Mouse (Mus musculus): ENCODE results near the gene Hspa1b. TPM values are rescaled to one million over a fixed set of nuclear protein-coding genes. Genes with fewer than 3 reads are reported as not detected.
A peak's percentile ranks its signal among the peaks of the same experiment; 100 is the strongest.
"Not testable (repeated sequence)": the region's sequence is repeated elsewhere in the genome, so short reads cannot be mapped to it uniquely, and the experiment has no call there.

The Hspa1b gene
- total RNA-seq, 2 experiments from 2014 or later: 17.0 to 23.5 TPM

DNA sequence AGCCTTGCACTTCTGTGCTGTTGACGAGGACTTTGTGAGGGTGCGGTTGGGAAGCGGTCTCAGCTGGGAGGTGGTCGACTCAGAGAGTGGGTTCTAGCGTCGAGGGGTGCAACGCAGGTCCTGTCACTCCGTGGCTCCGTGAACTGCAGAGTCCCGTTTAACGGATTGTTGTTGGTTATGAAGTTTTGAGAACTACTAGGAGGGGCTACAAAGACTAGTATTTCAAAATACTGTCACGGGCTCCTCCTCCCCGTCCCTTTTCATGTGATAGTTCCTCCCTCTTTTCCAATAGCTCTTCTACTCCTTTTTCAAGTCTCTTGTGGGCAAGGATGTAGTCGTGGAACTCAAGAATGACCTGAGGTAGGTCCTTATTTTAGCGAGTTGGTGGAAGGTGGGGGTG is 23.3 kb upstream of the Hspa1b start:
- no peak for DNase-seq (ENCODE audit: extremely low spot score in 1 of 2, low spot score in 1 of 2)

- DNase-seq (ENCODE audit: extremely low spot score in 1 of 2, low spot score in 1 of 2): peak; percentile 78 to 98
Observed at GRCm38 (mm10) chr17:34981690-34982180, 22.7 kb upstream of the Hspa1b start, which contains the start of gene Lsm2. Gene Lsm2, plus strand, starts transcription at chr17:34981862.

DNA sequence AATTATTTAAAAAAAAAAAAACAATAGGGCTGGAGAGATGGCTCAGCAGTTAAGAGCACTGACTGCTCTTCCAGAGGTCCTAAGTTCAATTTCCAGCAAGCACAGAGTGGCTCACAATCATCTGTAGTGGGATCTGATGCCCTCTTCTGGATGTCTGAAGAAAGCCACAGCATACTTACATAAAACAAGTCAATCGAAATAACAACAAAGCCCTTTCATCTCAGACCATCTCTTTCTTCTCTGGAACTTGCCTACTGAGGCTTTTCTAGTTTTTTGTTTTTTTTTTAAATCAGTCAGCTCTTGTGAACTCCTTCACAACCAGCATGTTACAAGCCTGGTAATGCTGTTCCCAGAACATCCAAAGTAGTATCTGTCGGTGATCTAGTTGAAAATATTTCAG is 21.6 kb upstream of the Hspa1b start:
- no peak for DNase-seq (ENCODE audit: extremely low spot score in 1 of 2, low spot score in 1 of 2)

GRCm38 (mm10) chr17:34979631-34980030 is 20.6 kb upstream of the Hspa1b start:
- DNase-seq (ENCODE audit: extremely low spot score in 1 of 2, low spot score in 1 of 2): no peak

GRCm38 (mm10) chr17:34978239-34978638 is 19.2 kb upstream of the Hspa1b start:
- no peak for DNase-seq (ENCODE audit: extremely low spot score in 1 of 2, low spot score in 1 of 2)

DNA sequence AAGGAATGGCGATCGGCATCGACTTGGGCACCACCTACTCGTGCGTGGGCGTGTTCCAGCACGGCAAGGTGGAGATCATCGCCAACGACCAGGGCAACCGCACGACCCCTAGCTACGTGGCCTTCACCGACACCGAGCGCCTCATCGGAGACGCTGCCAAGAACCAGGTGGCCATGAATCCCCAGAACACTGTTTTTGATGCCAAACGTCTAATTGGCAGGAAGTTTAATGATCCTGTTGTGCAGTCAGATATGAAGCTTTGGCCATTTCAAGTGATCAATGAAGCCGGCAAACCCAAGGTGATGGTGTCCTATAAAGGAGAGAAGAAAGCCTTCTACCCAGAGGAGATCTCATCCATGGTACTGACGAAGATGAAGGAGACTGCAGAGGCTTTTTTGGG is 18.0 kb upstream of the Hspa1b start:
- no peak for DNase-seq (ENCODE audit: extremely low spot score in 1 of 2, low spot score in 1 of 2)

DNA sequence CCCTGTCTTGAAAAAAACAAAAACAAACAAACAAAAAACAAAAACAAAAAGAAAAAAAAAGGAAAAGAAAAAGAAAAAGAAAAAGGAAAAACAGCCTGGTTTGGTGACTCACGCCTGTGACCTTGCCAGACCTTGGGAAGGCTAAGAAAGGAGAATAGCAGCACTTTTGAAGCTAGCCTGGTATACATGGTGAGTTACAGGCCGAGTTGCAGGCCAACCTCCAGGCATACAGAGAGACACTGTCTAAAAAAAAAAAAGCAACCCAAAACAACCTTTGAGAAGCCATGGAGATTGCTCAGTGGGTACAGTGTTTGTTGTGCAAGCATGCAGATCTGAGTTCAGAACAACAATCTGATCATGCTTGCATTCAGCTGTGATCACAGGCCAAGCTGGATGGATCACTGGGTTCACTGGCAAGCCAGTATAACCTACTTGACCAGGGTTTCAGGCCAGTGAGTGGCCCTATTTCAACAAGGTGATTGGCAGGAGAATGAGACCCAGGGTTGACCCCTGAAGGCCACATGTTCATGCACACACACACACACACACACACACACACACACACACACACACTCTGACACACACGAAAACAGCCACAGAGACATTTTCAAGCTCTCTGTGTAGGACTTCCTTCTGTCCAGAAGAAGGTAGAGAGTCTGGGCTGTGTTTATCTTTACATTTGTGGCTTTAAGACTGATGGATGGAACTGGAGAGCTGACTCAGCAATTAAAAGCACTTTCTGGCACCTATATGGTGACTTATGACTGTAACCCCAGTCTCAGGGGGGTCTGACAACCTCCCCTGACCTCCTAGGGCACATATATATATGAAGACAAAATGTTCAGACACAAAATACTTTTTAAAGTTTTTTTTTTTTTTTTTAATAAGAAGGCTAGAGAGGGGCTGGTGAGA is 16.8 kb upstream of the Hspa1b start:
- no peak for DNase-seq (ENCODE audit: extremely low spot score in 1 of 2, low spot score in 1 of 2)

DNA sequence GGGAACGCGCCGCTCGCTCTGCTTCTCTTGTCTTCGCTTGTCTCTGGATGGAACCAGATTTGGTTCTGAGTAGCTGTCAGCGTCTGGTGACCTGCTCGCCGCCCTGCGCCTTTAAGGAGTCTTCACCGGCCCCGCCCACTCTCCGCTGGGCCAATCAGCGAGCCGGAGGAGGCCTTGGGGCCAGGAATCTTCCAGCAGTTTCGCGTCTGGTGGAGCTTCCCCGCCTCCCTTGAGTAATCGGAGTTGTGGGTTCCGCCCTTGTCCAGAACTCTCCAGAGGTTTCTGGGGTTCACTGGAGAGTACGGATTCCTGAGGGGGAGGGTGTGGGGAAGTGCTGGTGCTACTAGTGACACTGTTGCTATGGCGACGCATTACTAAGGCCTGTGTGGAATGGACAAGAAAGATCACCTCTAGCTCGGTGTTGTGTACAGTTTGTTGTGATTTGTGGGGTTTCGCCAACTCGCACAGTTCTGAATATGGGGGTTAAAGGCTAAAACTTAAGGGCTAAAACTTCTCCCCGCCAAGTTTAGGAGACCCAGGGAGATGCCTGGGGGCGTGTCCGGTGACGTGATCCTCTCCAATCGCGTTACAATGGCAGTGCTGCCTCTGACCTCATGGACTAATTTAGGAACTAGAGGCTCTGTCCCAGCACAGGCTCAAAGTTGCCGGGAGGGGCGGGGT is 13.2 kb upstream of the Hspa1b start, which contains the start of the genes Hspa1a and Hspa1l:
Gene Hspa1a (minus strand): TSS at position 88 of the 681 bp plus-strand sequence.
Gene Hspa1l (plus strand): TSS at position 635 of the 681 bp plus-strand sequence.
- DNase-seq (ENCODE audit: extremely low spot score in 1 of 2, low spot score in 1 of 2): peak; percentile 49 to 53

DNA sequence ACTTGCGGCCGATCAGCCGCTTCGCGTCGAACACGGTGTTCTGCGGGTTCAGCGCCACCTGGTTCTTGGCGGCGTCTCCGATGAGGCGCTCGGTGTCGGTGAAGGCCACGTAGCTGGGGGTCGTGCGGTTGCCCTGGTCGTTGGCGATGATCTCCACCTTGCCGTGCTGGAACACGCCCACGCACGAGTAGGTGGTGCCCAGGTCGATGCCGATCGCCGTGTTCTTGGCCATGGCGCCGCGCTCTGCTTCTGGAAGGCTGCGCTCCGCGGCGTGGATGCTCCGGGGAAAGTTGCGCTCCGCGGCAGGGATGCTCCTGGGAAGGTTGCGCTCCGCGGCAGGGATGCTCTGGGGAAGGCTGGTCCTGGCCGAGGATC is 12.6 kb upstream of the Hspa1b start:
- not testable (repeated sequence) for DNase-seq (ENCODE audit: extremely low spot score in 1 of 2, low spot score in 1 of 2)

DNA sequence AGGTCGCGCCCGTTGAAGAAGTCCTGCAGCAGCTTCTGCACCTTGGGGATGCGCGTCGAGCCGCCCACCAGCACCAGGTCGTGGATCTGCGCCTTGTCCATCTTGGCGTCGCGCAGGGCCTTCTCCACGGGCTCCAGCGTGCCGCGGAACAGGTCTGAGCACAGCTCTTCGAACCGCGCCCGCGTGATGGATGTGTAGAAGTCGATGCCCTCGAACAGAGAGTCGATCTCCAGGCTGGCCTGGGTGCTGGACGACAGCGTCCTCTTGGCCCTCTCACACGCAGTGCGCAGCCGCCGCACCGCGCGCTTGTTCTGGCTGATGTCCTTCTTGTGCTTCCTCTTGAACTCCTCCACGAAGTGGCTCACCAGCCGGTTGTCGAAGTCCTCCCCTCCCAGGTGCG is 11.8 kb upstream of the Hspa1b start:
- not testable (repeated sequence) for DNase-seq (ENCODE audit: extremely low spot score in 1 of 2, low spot score in 1 of 2)

DNA sequence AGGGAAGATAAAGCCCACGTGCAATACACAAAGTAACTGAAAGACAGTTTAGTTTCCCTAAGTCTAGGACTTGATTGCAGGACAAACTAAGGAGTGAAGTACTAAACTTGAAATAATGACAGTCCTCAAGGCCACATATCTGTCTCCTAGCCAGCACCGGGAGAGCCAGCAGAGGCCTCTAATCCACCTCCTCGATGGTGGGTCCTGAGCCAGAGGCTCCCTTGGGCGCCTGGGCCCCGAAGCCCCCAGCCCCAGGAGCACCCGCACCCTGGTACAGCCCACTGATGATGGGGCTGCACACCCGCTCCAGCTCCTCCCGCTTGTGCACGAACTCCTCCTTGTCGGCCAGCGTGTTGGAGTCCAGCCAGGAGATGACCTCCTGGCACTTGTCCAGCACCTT is 10.8 kb upstream of the Hspa1b start, which contains the start of gene Gm20481:
Gene Gm20481 (plus strand): TSS at position 91 of the 400 bp plus-strand sequence.
- DNase-seq (ENCODE audit: extremely low spot score in 1 of 2, low spot score in 1 of 2): not testable (repeated sequence)

- no peak for DNase-seq (ENCODE audit: extremely low spot score in 1 of 2, low spot score in 1 of 2)
Observed at GRCm38 (mm10) chr17:34965627-34966026, 6.6 kb upstream of the Hspa1b start.

DNA sequence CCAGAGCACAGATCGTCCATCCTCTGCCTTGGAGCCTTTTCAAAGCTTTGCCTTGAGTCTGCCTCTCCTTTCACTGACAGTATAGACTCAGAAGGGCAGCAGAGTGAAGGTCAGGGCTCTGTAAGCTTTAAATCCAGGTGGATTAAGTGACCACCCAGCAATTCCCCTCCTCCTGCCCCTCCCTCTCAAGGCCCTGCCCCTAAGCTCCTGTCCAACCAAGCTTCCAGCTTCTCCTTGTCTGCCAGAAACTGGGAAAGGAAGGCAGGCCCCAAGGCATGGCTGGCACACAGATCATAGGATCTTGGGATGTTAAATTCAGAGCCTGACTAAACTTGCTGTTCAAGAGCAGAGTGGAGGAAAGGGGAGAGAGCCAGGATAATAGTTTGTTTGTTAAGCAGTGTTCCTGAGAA is 5.6 kb upstream of the Hspa1b start:
- DNase-seq (ENCODE audit: extremely low spot score in 1 of 2, low spot score in 1 of 2): no peak

- DNase-seq (ENCODE audit: extremely low spot score in 1 of 2, low spot score in 1 of 2): no peak
Observed at GRCm38 (mm10) chr17:34962841-34963240, 3.8 kb upstream of the Hspa1b start.

- DNase-seq (ENCODE audit: extremely low spot score in 1 of 2, low spot score in 1 of 2): no peak
Observed at GRCm38 (mm10) chr17:34962125-34962524, 3.1 kb upstream of the Hspa1b start.

DNA sequence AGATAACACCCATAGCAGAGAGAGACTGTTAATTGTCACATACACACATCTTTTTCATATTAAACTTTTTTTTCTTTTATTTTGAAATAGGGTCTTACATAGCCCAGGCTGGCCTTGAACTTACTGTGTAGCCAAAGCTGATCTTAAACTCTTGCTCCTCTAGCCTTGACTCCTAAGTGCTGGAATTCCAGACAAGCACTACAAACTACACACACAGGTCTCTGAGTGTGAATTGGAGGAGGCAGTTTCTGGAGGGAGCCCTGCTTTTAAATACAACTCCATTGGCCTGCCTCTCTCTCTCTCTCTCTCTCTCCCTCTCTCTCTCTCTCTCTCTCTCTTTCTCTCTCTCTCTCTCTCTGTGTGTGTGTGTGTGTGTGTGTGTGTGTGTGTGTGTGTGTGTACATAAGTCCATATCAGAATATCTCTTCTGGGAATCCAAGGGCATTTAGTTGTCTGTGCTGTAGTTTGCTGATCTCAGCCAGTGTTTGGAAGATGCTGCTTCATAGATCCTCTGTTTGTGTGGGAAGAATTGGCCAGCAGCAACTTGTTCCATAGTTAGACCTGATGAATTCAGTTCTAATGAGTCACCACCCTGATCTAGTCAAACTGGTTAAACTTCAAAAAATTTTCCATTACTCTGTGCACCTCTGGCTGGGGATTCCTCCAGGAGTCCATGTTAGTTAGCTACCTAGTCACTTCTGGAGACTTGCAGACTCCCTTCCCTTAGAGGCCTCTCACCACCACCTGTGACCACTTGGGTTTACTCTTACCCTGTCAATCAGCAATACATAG is 1.9 kb upstream of the Hspa1b start:
- DNase-seq (ENCODE audit: extremely low spot score in 1 of 2, low spot score in 1 of 2): no peak

- no peak for DNase-seq (ENCODE audit: extremely low spot score in 1 of 2, low spot score in 1 of 2)
Observed at GRCm38 (mm10) chr17:34959881-34960515, 960 bp upstream of the Hspa1b start.

GRCm38 (mm10) chr17:34958734-34959129 is 306 bp downstream of the Hspa1b start:
- DNase-seq (ENCODE audit: extremely low spot score in 1 of 2, low spot score in 1 of 2): not testable (repeated sequence)

- DNase-seq (ENCODE audit: extremely low spot score in 1 of 2, low spot score in 1 of 2): not testable (repeated sequence)
Observed at GRCm38 (mm10) chr17:34957966-34958365, 1.1 kb downstream of the Hspa1b start.

GRCm38 (mm10) chr17:34957291-34957690 is 1.7 kb downstream of the Hspa1b start:
- not testable (repeated sequence) for DNase-seq (ENCODE audit: extremely low spot score in 1 of 2, low spot score in 1 of 2)
